Mouse (Mus musculus): ENCODE data around the gene Defb11. TPM values are rescaled to one million over a fixed set of nuclear protein-coding genes. Genes with fewer than 3 reads are reported as not detected.
"Not testable (repeated sequence)": the region's sequence is repeated elsewhere in the genome, so short reads cannot be mapped to it uniquely, and the experiment has no call there.

The Defb11 gene
- polyA plus RNA-seq, 1 experiment from 2014 or later = not detected

DNA sequence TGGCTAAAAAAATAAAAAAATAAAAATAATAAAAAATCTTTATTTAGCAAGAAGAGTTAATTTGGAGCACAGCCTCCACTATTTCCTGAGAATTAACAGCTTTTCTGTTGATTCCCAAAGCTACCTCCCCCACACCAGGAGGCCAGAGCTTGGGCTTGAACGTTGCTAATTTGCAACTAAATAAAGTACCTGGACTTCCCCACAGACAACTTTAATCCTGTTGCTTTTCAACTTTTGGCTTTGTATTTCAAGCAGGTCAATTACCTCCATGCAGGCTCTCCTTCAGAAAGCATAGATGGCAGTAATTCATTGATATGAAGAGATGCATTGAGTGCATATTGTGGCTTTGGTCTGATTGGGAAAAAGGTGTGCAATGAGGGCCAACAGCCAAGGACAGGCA is 5.7 kb upstream of the Defb11 start:
- 10% methylated on average over 1 of the region's 1 CpGs for WGBS
- Histone ChIP-seq H3K4me1 (ENCODE audit: control insufficient read depth, insufficient read depth, low read length) (no peaks in the 10 kb centered on the region), H3K9ac (replicated peaks; ENCODE audit: low read depth, low read length) (no peak overlapping the region), H3K27me3 (ENCODE audit: control insufficient read depth, insufficient read depth, low read length) (no peaks in the 10 kb centered on the region), H3K36me3 (ENCODE audit: control insufficient read depth, insufficient read depth, low read length) (no peaks in the 10 kb centered on the region), H3K9me3 (ENCODE audit: control insufficient read depth, low read length) (no peaks in the 10 kb centered on the region; the same call in 1 of the 2 replicates), H3K4me3 (ENCODE audit: low read depth, low read length) (no peak overlapping the region), H3K4me2 (ENCODE audit: low read depth, low read length) (no peak overlapping the region), H3K27ac (ENCODE audit: low read depth, low read length) (no peak overlapping the region)
- ATAC-seq (ENCODE audit: low read depth) = no peak

DNA sequence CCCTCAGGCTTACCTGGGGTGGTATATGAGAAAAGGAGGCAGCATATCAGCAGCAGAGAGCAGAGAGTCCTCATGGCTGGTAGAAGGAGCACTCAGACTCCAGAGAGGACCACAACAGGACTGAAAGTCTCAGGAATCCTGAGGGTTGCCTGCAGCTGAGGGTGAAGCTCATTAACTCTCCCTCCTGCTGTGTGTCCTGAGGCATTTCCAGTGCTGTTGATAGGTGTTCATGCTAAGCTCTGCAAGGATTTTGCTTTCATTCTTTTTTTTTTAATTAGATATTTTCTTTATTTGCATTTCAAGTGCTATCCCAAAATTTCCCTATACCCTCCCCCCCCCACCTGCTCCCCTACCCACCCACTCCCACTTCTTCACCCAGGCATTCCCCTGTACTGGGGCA is 20.9 kb downstream of the Defb11 start, which contains the start of gene Defb9:
Defb9 (minus strand) TSS at position 101 of the 400 bp plus-strand sequence.
- ATAC-seq (ENCODE audit: low read depth); H3K4me3 ChIP-seq (ENCODE audit: low read depth, low read length); H3K9me3 ChIP-seq (ENCODE audit: control insufficient read depth, low read length); H3K36me3 ChIP-seq (ENCODE audit: control insufficient read depth, insufficient read depth, low read length); H3K4me1 ChIP-seq (ENCODE audit: control insufficient read depth, insufficient read depth, low read length); H3K27me3 ChIP-seq (ENCODE audit: control insufficient read depth, insufficient read depth, low read length); H3K4me2 ChIP-seq (ENCODE audit: low read depth, low read length); H3K9ac ChIP-seq (replicated peaks; ENCODE audit: low read depth, low read length); H3K27ac ChIP-seq (ENCODE audit: low read depth, low read length): not testable (repeated sequence)

- H3K9me3 ChIP-seq (ENCODE audit: control insufficient read depth, low read length); ATAC-seq (ENCODE audit: low read depth); H3K4me3 ChIP-seq (ENCODE audit: low read depth, low read length); H3K4me1 ChIP-seq (ENCODE audit: control insufficient read depth, insufficient read depth, low read length); H3K36me3 ChIP-seq (ENCODE audit: control insufficient read depth, insufficient read depth, low read length); H3K9ac ChIP-seq (replicated peaks; ENCODE audit: low read depth, low read length); H3K27me3 ChIP-seq (ENCODE audit: control insufficient read depth, insufficient read depth, low read length); H3K4me2 ChIP-seq (ENCODE audit: low read depth, low read length); H3K27ac ChIP-seq (ENCODE audit: low read depth, low read length): not testable (repeated sequence)
- WGBS = 38% methylated on average over 1 of the region's 1 CpGs
These were observed 47.6 kb downstream of the Defb11 start, which contains the start of gene Defb10 for GRCm38 (mm10) chr8:21858586-21858985. Gene Defb10 (plus strand): TSS chr8:21858901.

Other genes with a start within 250 kb of the Defb11 start
- gene Defa34, start 240.6 kb downstream of the Defb11 start, polyA plus RNA-seq (2014; fragmentation: Nextera tagmentation; extraction: Ambion mirVana) = not detected in 2 replicates
- gene AY761184, start 202.8 kb downstream of the Defb11 start, polyA plus RNA-seq (2014; fragmentation: Nextera tagmentation; extraction: Ambion mirVana) = not detected in 2 replicates
- not detected in 2 replicates for gene Defa24, start 171.9 kb downstream of the Defb11 start, polyA plus RNA-seq (2014; fragmentation: Nextera tagmentation; extraction: Ambion mirVana)
- gene Defb50, start 82.9 kb downstream of the Defb11 start, polyA plus RNA-seq (2014; fragmentation: Nextera tagmentation; extraction: Ambion mirVana) = not detected in 2 replicates
- gene Defb2, start 66.5 kb downstream of the Defb11 start, polyA plus RNA-seq (2014; fragmentation: Nextera tagmentation; extraction: Ambion mirVana) = not detected in 2 replicates
- gene Defb10, start 47.5 kb downstream of the Defb11 start, polyA plus RNA-seq (2014; fragmentation: Nextera tagmentation; extraction: Ambion mirVana) = not detected in 2 replicates
- not detected in 2 replicates for gene Defb9, start 21.0 kb downstream of the Defb11 start, polyA plus RNA-seq (2014; fragmentation: Nextera tagmentation; extraction: Ambion mirVana)
- not detected in 2 replicates for gene Defb15, start 26.3 kb upstream of the Defb11 start, polyA plus RNA-seq (2014; fragmentation: Nextera tagmentation; extraction: Ambion mirVana)
- not detected in 2 replicates for gene Defb35, start 31.9 kb upstream of the Defb11 start, polyA plus RNA-seq (2014; fragmentation: Nextera tagmentation; extraction: Ambion mirVana)
- gene Defb13, start 40.4 kb upstream of the Defb11 start, polyA plus RNA-seq (2014; fragmentation: Nextera tagmentation; extraction: Ambion mirVana) = not detected in 2 replicates
- gene Fam90a1a, start 52.3 kb upstream of the Defb11 start, polyA plus RNA-seq (2014; fragmentation: Nextera tagmentation; extraction: Ambion mirVana) = not detected in 2 replicates
- not detected in 2 replicates for gene Ccdc70, start 63.4 kb upstream of the Defb11 start, polyA plus RNA-seq (2014; fragmentation: Nextera tagmentation; extraction: Ambion mirVana)
- gene Atp7b, start 153.9 kb upstream of the Defb11 start, polyA plus RNA-seq (2014; fragmentation: Nextera tagmentation; extraction: Ambion mirVana) = 1.4 TPM in 2 replicates
- 39.6 and 42.5 TPM in 2 replicates for gene Alg11, start 154.3 kb upstream of the Defb11 start, polyA plus RNA-seq (2014; fragmentation: Nextera tagmentation; extraction: Ambion mirVana)
- 0.50 and 0.80 TPM in 2 replicates for gene Nek5, start 218.6 kb upstream of the Defb11 start, polyA plus RNA-seq (2014; fragmentation: Nextera tagmentation; extraction: Ambion mirVana)